Mouse (Mus musculus) spleen, adult 2 months (tissue): ENCODE measurements at regions not wholly inside any gene's neighbourhood (a gene's known extent, or its start where the extent isn't known, plus 50 kb on each side); places are given as distances from the start of the nearest gene placed in this dataset.

Experiments
- CTCF ChIP-seq: fragments of 200-500 bp; IDR thresholded peaks from 2 replicates; pipeline ENCODE4 v1.5.1; 2011; ENCODE audit warnings: mild to moderate bottlenecking, inconsistent platforms; ENCODE audit not compliant: insufficient read depth, insufficient read length, insufficient replicate concordance; ENCODE audit errors: extremely low read depth
- POLR2A ChIP-seq: fragments of 200-500 bp; IDR thresholded peaks from 2 replicates; pipeline ENCODE4 v1.6.1; 2011; ENCODE audit warnings: low read depth, low read length, inconsistent platforms

DNA sequence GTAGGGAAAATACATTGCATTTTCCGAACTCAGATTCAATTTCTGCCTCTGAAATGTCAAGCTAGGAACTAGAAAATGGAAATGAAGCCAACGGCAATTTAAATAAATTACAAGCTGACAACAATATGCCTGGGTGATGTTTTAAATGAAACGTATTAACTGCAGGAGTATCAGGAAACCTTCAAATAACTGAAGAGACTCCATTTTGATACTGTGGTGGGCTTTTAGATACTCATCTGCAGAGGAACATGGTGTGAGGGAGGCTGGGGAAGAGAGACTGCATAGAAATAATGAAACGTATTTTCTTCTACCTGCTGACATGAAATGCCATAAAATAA lies 357.4 kb upstream of the Sash1 start:
- TF ChIP-seq POLR2A (no peak), CTCF (no peak)
